Mouse (Mus musculus): ENCODE results near the gene Flna.

- no peak for TF ChIP-seq CTCF (IDR thresholded peaks at IDR 0.05; ENCODE audit: low read depth, low read length)
- TF ChIP-seq EP300 (IDR thresholded peaks at IDR 0.05; ENCODE audit: insufficient read depth, low read depth, low read length): no peak
These were observed 8.1 kb upstream of the Flna start for GRCm38 (mm10) chrX:74257746-74258145.

Measured in ES-Bruce4 (cell line).